Mouse (Mus musculus) heart, embryonic 10.5 days (tissue): ENCODE measurements around the gene Blvrb. TPM values are rescaled to one million over a fixed set of nuclear protein-coding genes. Genes with fewer than 3 reads are reported as not detected.

ENCODE experiments used
- DNase-seq: peaks from one replicate; pipeline ENCODE4 v3.0.0-alpha.2; 2017; ENCODE audit warnings: low spot score
- H3K27ac ChIP-seq: fragments of 300-500 bp; sonication (generic); 2 replicates; pipeline ENCODE4 v1.5.1; 2016; ENCODE audit warnings: mild to moderate bottlenecking
- H3K27me3 ChIP-seq: fragments of 300-500 bp; sonication (generic); 2 replicates; pipeline ENCODE4 v1.6.1; 2016; ENCODE audit warnings: mild to moderate bottlenecking; ENCODE audit not compliant: poor library complexity, insufficient read depth, severe bottlenecking
- H3K36me3 ChIP-seq: fragments of 300-500 bp; sonication (generic); 2 replicates; pipeline ENCODE4 v1.6.1; 2016; ENCODE audit warnings: mild to moderate bottlenecking, moderate library complexity
- H3K4me1 ChIP-seq: fragments of 300-500 bp; sonication (generic); 2 replicates; pipeline ENCODE4 v1.6.1; 2016; ENCODE audit warnings: mild to moderate bottlenecking
- H3K4me3 ChIP-seq: fragments of 300-500 bp; sonication (generic); 2 replicates; pipeline ENCODE4 v1.5.1; 2016; ENCODE audit warnings: mild to moderate bottlenecking, moderate library complexity
- H3K9me3 ChIP-seq: fragments of 300-500 bp; sonication (generic); 2 replicates; pipeline ENCODE4 v1.6.1; 2016; ENCODE audit warnings: mild to moderate bottlenecking, moderate library complexity
- WGBS: fragments of 180-500 bp; shearing (Covaris S2); methylation state at CpG from one replicate; pipeline ENCODE4 v1.1.7; 2016; 5-methylcytosine and 5-hydroxymethylcytosine counted together
- polyA plus RNA-seq: library from polyadenylated mRNA; unstranded; fragments of >200 nt; fragmentation: Nextera tagmentation; extraction: Ambion mirVana; gene quantifications from 2 replicates; pipeline ENCODE4 v1.2.1, GENCODE M21; 2016

Gene Blvrb
- polyA plus RNA-seq, 1 experiment from 2014 or later, result 88.8 TPM

GRCm38 (mm10) chr7:27455273-27455672 lies 7.5 kb downstream of the Blvrb start:
- Histone ChIP-seq H3K9me3 (no peaks in the 10 kb centered on the region), H3K4me3 (no peak overlapping the region), H3K27ac (no peak overlapping the region), H3K27me3 (no peaks in the 10 kb centered on the region), H3K4me1 (peaks cover 3% of the 10 kb centered on the region; the same call in 1 of the 2 replicates), H3K36me3 (no peaks in the 10 kb centered on the region)
- 88% methylated on average over 3 of the region's 3 CpGs for WGBS
- DNase-seq, result no peak

GRCm38 (mm10) chr7:27458614-27459013 lies 10.8 kb downstream of the Blvrb start:
- no peak overlapping the region for H3K27ac ChIP-seq
- 86% methylated on average over 4 of the region's 4 CpGs for WGBS

GRCm38 (mm10) chr7:27459640-27460039 lies 11.9 kb downstream of the Blvrb start:
- no peak overlapping the region for H3K27ac ChIP-seq

More at GRCm38 (mm10) chr7:27458614-27459013, 10.8 kb downstream of the Blvrb start:
- H3K9me3 ChIP-seq, result no peaks in the 10 kb centered on the region
- H3K4me1 ChIP-seq, result 0 out of 2 replicates have a peak, but pooled peaks cover 3% of the 10 kb centered on the region
- DNase-seq, result no peak
- H3K36me3 ChIP-seq, result no peaks in the 10 kb centered on the region
- no peaks in the 10 kb centered on the region for H3K27me3 ChIP-seq
- H3K4me3 ChIP-seq, result no peak overlapping the region

GRCm38 (mm10) chr7:27460477-27460876 lies 12.7 kb downstream of the Blvrb start:
- 77% methylated on average over 6 of the region's 6 CpGs for WGBS

More at GRCm38 (mm10) chr7:27459640-27460039, 11.9 kb downstream of the Blvrb start:
- 0 out of 2 replicates have a peak, but pooled peaks cover 3% of the 10 kb centered on the region for H3K4me1 ChIP-seq
- no peaks in the 10 kb centered on the region for H3K27me3 ChIP-seq
- no peaks in the 10 kb centered on the region for H3K36me3 ChIP-seq
- no peak overlapping the region for H3K4me3 ChIP-seq
- DNase-seq, result no peak
- WGBS, result 68% methylated on average over 5 of the region's 5 CpGs
- no peaks in the 10 kb centered on the region for H3K9me3 ChIP-seq

GRCm38 (mm10) chr7:27467648-27468047 lies 19.9 kb downstream of the Blvrb start:
- Histone ChIP-seq H3K4me1 (peaks cover 9% of the 10 kb centered on the region; the same call in 1 of the 2 replicates), H3K27ac (no peak overlapping the region), H3K27me3 (no peaks in the 10 kb centered on the region), H3K9me3 (no peaks in the 10 kb centered on the region), H3K4me3 (no peak overlapping the region), H3K36me3 (no peaks in the 10 kb centered on the region)
- 53% methylated on average over 4 of the region's 4 CpGs for WGBS
- DNase-seq, result no peak

More at GRCm38 (mm10) chr7:27460477-27460876, 12.7 kb downstream of the Blvrb start:
- Histone ChIP-seq H3K36me3 (no peaks in the 10 kb centered on the region), H3K27ac (no peak overlapping the region), H3K4me1 (0 out of 2 replicates have a peak, but pooled peaks cover 3% of the 10 kb centered on the region), H3K9me3 (no peaks in the 10 kb centered on the region), H3K27me3 (no peaks in the 10 kb centered on the region), H3K4me3 (no peak overlapping the region)
- DNase-seq, result no peak

GRCm38 (mm10) chr7:27471390-27472120 lies 23.8 kb downstream of the Blvrb start:
- Histone ChIP-seq H3K27me3 (no peaks in the 10 kb centered on the region), H3K4me3 (no peak overlapping the region), H3K27ac (no peak overlapping the region), H3K36me3 (peaks cover 7% of the 10 kb centered on the region), H3K4me1 (peaks cover 13% of the 10 kb centered on the region; the same call in 1 of the 2 replicates), H3K9me3 (no peaks in the 10 kb centered on the region)
- 87% methylated on average over 11 of the region's 11 CpGs for WGBS
- no peak for DNase-seq

GRCm38 (mm10) chr7:27472596-27472995 lies 24.8 kb downstream of the Blvrb start:
- Histone ChIP-seq H3K4me3 (peak overlapping the region; percentile 74), H3K27me3 (no peaks in the 10 kb centered on the region), H3K27ac (peak overlapping the region; percentile 90), H3K4me1 (peaks cover 11% of the 10 kb centered on the region; the same call in 1 of the 2 replicates), H3K36me3 (peaks cover 13% of the 10 kb centered on the region), H3K9me3 (no peaks in the 10 kb centered on the region)
- DNase-seq, result no peak
- 24% methylated on average over 7 of the region's 7 CpGs for WGBS

GRCm38 (mm10) chr7:27473156-27473834 lies 25.5 kb downstream of the Blvrb start, which contains the start of gene Sertad3:
TSS of gene Sertad3 (plus strand) at chr7:27473768.
- Histone ChIP-seq H3K27ac (peak within 1 kb of the TSS; percentile 90), H3K9me3 (no peaks in the 10 kb centered on the region), H3K4me1 (peaks cover 7% of the 10 kb centered on the region; the same call in 1 of the 2 replicates), H3K27me3 (no peaks in the 10 kb centered on the region), H3K36me3 (peaks cover 17% of the 10 kb centered on the region), H3K4me3 (peak within 1 kb of the TSS; percentile 74)
- WGBS, result under 1% methylated on average over 36 of the region's 36 CpGs
- DNase-seq, result peak; percentile 99

- peaks cover 7% of the 10 kb centered on the region; the same call in 1 of the 2 replicates for H3K4me1 ChIP-seq
- WGBS, result under 1% methylated on average over 34 of the region's 34 CpGs
- peak overlapping the region; percentile 74 for H3K4me3 ChIP-seq
- no peaks in the 10 kb centered on the region for H3K27me3 ChIP-seq
- H3K36me3 ChIP-seq, result peaks cover 17% of the 10 kb centered on the region
- peak overlapping the region; percentile 90 for H3K27ac ChIP-seq
- DNase-seq, result no peak
- no peaks in the 10 kb centered on the region for H3K9me3 ChIP-seq
These were observed 26.2 kb downstream of the Blvrb start for GRCm38 (mm10) chr7:27473835-27474489.

- Histone ChIP-seq H3K4me3 (peak overlapping the region; percentile 74), H3K9me3 (no peaks in the 10 kb centered on the region)
- WGBS, result under 1% methylated on average over 23 of the region's 23 CpGs
These were observed 26.7 kb downstream of the Blvrb start for GRCm38 (mm10) chr7:27474490-27474954.

GRCm38 (mm10) chr7:27475596-27475995 lies 27.8 kb downstream of the Blvrb start:
- peaks cover 17% of the 10 kb centered on the region for H3K36me3 ChIP-seq
- no peak overlapping the region for H3K4me3 ChIP-seq
- no peaks in the 10 kb centered on the region for H3K9me3 ChIP-seq
- H3K4me1 ChIP-seq, result peaks cover 9% of the 10 kb centered on the region
- H3K27ac ChIP-seq, result no peak overlapping the region; the same call in 1 of the 2 replicates
- no peaks in the 10 kb centered on the region for H3K27me3 ChIP-seq
- 81% methylated on average over 2 of the region's 2 CpGs for WGBS
- DNase-seq, result no peak

More at GRCm38 (mm10) chr7:27474490-27474954, 26.7 kb downstream of the Blvrb start:
- DNase-seq, result peak; percentile 100
- no peaks in the 10 kb centered on the region for H3K27me3 ChIP-seq
- peak overlapping the region; percentile 90 for H3K27ac ChIP-seq
- H3K4me1 ChIP-seq, result peaks cover 7% of the 10 kb centered on the region; the same call in 1 of the 2 replicates
- H3K36me3 ChIP-seq, result peaks cover 17% of the 10 kb centered on the region

- peaks cover 15% of the 10 kb centered on the region for H3K4me1 ChIP-seq
- H3K27ac ChIP-seq, result peak overlapping the region; percentile 17; the same call in 1 of the 2 replicates
- H3K36me3 ChIP-seq, result peaks cover 17% of the 10 kb centered on the region
- DNase-seq, result no peak
- H3K27me3 ChIP-seq, result no peaks in the 10 kb centered on the region
- WGBS, result 91% methylated on average over 14 of the region's 14 CpGs
- no peak overlapping the region for H3K4me3 ChIP-seq
- no peaks in the 10 kb centered on the region for H3K9me3 ChIP-seq
These were observed 28.4 kb downstream of the Blvrb start for GRCm38 (mm10) chr7:27476098-27476635.
